Mouse (Mus musculus) limb, embryonic 12.5 days (tissue): ENCODE results near the gene Mars2. TPM values are rescaled to one million over a fixed set of nuclear protein-coding genes. Genes with fewer than 3 reads are reported as not detected.
A peak's percentile ranks its signal among the peaks of the same experiment; 100 is the strongest.

Source experiments
- ATAC-seq: fragments of 200-750 bp; cut with Nextera tagmentation; 2 replicates; pipeline ENCODE4 v1.8.0; 2017; ENCODE audit warnings: low read depth, moderate TSS enrichment; ENCODE audit not compliant: insufficient number of reproducible peaks, insufficient read depth, low FRiP score, low TSS enrichment
- H3K27ac ChIP-seq: fragments of 300-500 bp; sonication (generic); 2 replicates; pipeline ENCODE4 v1.5.1; 2016; ENCODE audit warnings: mild to moderate bottlenecking, moderate library complexity
- H3K27me3 ChIP-seq: fragments of 300-500 bp; sonication (generic); 2 replicates; pipeline ENCODE4 v1.6.1; 2016; ENCODE audit warnings: mild to moderate bottlenecking, moderate library complexity
- H3K36me3 ChIP-seq: fragments of 300-500 bp; sonication (generic); 2 replicates; pipeline ENCODE4 v1.6.1; 2016; ENCODE audit warnings: mild to moderate bottlenecking, moderate library complexity
- H3K4me1 ChIP-seq: fragments of 300-500 bp; sonication (generic); replicated peaks from 2 replicates; pipeline ENCODE4 v1.6.1; 2016
- H3K4me2 ChIP-seq: fragments of 300-500 bp; sonication (generic); 2 replicates; pipeline ENCODE4 v1.6.1; 2016; ENCODE audit warnings: mild to moderate bottlenecking, moderate library complexity
- H3K4me3 ChIP-seq: fragments of 300-500 bp; sonication (generic); replicated peaks from 2 replicates; pipeline ENCODE4 v1.5.1; 2016; ENCODE audit warnings: mild to moderate bottlenecking
- H3K9ac ChIP-seq: fragments of 300-500 bp; sonication (generic); replicated peaks from 2 replicates; pipeline ENCODE4 v1.6.1; 2016; ENCODE audit warnings: mild to moderate bottlenecking, moderate library complexity
- H3K9me3 ChIP-seq: fragments of 300-500 bp; sonication (generic); 2 replicates; pipeline ENCODE4 v1.6.1; 2016; ENCODE audit warnings: mild to moderate bottlenecking, moderate library complexity
- WGBS: fragments of 180-500 bp; shearing (Covaris S2); methylation state at CpG from one replicate; pipeline ENCODE4 v1.1.7; 2016; 5-methylcytosine and 5-hydroxymethylcytosine counted together
- polyA plus RNA-seq: library from polyadenylated mRNA; unstranded; fragments of >200 nt; fragmentation: Nextera tagmentation; extraction: Ambion mirVana; gene quantifications from 2 replicates; pipeline ENCODE4 v1.2.1, GENCODE M21; 2016

The Mars2 gene
- 2.8 and 3.2 TPM in 2 replicates for polyA plus RNA-seq

- peaks cover 30% of the 10 kb centered on the region for H3K4me1 ChIP-seq
Measured at GRCm38 (mm10) chr1:55236890-55237642, at the start of gene Mars2. TSS of gene Mars2 (plus strand) at chr1:55237177.

DNA sequence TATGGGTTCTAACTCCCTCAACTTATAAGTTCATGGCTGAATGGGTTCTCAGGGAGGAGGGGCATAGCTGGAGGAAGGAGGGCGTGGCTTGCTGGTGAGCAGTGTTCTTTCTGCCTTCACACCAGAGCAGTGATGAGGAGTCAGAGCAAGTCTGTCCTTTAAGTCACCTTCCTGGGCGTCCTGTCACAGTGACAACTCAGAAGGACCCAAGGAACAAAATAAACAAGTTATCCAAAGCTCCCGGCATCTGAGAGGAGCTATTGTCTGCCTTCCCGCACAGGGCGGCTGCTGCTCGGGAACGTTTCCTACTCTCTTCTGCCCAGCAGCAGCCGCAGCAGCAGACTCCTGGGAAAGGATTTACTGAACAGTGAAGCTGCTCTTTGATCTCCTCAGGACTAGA is 45.0 kb upstream of the Mars2 start:
- Histone ChIP-seq H3K4me2 (peak overlapping the region; percentile 20; the same call in 1 of the 2 replicates), H3K27ac (no peak overlapping the region), H3K9ac (no peak overlapping the region), H3K4me3 (no peak overlapping the region), H3K27me3 (no peaks in the 10 kb centered on the region), H3K4me1 (peaks cover 45% of the 10 kb centered on the region), H3K9me3 (no peaks in the 10 kb centered on the region), H3K36me3 (peaks cover 46% of the 10 kb centered on the region)
- no peak for ATAC-seq
- 29% methylated on average over 8 of the region's 8 CpGs for WGBS

More at GRCm38 (mm10) chr1:55236890-55237642, at the start of gene Mars2:
- ATAC-seq: peak; percentile 96
- H3K27me3 ChIP-seq: no peaks in the 10 kb centered on the region
- peak within 1 kb of the TSS; percentile 81 for H3K4me3 ChIP-seq
- peaks cover 6% of the 10 kb centered on the region; the same call in 1 of the 2 replicates for H3K36me3 ChIP-seq
- H3K27ac ChIP-seq: peak within 1 kb of the TSS; percentile 12; the same call in 1 of the 2 replicates
- H3K4me2 ChIP-seq: peak within 1 kb of the TSS; percentile 91
- no peaks in the 10 kb centered on the region for H3K9me3 ChIP-seq
- under 1% methylated on average over 82 of the region's 82 CpGs for WGBS
- peak within 1 kb of the TSS; percentile 70 for H3K9ac ChIP-seq

DNA sequence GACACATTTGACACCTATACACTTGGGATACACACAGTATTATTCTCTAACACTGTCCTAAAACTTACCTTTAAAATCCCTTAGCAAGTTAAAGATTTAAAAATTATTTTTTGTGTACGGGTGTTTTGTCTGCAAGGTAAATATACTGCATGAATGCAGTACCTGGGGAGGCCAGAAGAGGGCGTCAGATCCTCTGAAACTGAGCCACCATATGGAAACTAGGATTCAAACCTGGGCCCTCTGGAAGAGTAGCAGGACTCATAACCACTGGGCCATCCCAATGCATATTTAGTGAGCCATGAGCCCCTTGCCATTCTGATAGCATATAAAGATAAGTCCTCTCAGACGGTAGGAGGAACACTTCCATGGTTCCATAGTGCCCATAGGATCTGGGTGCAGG is 44.2 kb upstream of the Mars2 start:
- Histone ChIP-seq H3K27me3 (no peaks in the 10 kb centered on the region), H3K4me2 (no peak overlapping the region), H3K27ac (peak overlapping the region; percentile 84), H3K9ac (no peak overlapping the region), H3K9me3 (no peaks in the 10 kb centered on the region), H3K36me3 (peaks cover 42% of the 10 kb centered on the region), H3K4me1 (peaks cover 45% of the 10 kb centered on the region), H3K4me3 (no peak overlapping the region)
- ATAC-seq: no peak
- 58% methylated on average over 3 of the region's 3 CpGs for WGBS

DNA sequence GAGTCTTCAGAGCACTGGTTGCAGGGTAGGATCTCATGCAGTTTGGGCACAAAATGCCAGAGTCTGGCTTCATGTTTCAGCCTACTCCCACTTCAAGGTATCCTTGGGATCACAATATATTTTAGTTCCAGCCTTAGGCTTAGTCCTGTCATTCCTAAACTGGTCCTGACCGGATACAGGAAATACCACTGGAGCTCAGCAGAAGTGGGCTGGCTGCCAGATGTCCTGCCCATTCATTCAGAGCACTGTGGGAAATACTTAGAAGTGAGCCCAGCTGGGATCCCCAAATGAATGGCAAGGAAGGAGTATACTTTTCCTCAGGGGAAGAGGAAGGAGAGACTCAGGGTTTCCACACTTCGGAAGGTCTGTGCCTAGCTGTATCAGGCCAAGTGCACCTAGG is 43.7 kb upstream of the Mars2 start:
- Histone ChIP-seq H3K4me3 (no peak overlapping the region), H3K27ac (peak overlapping the region; percentile 84), H3K4me2 (no peak overlapping the region), H3K9me3 (no peaks in the 10 kb centered on the region), H3K4me1 (peaks cover 45% of the 10 kb centered on the region), H3K27me3 (no peaks in the 10 kb centered on the region), H3K9ac (no peak overlapping the region), H3K36me3 (peaks cover 42% of the 10 kb centered on the region)
- peak; percentile 78 for ATAC-seq
- WGBS: 12% methylated on average over 2 of the region's 2 CpGs

DNA sequence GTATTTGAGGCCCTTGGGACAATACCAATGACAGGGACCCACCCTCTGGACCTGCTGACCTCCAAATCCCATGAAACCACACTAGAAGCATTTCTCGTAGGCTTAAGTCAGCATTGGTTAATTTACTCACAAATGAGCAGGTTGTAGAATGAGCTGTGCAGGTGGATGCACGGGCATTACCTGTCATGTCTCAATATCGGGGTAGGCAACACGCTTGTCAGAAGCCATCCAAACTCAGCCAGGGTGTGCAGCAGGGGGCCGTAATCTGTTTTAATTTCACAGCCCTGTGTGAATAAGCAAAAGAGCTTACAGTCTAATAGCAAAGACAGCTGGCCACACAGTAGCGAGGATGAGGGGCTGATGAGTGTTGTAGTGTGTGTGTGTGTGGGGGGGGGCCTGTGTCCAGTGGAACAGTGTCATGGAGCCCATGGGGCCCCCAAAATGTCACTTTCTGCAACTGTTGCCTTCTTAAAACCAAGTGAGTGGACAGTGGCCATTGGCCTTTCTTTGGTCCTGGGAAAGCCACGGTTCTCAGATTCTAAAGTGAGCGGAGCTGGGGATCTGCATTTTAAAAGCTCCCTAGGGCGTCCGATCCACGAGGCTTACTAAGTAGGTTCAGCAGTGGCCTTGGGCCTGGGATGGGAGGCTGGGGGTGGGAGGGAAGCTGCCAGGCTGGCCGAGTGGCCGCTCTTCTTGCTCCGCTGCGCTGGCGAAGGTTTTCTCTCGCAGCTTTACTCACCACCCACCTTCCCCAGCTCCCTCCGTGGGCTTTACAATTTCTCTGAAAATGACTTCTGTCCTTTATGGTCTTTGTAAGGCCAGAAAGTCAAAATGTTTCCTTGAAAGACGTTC is 42.7 kb upstream of the Mars2 start:
- H3K4me1 ChIP-seq: peaks cover 48% of the 10 kb centered on the region
- H3K27me3 ChIP-seq: no peaks in the 10 kb centered on the region
- H3K9me3 ChIP-seq: no peaks in the 10 kb centered on the region
- H3K4me2 ChIP-seq: no peak overlapping the region
- no peak overlapping the region for H3K4me3 ChIP-seq
- ATAC-seq: no peak
- no peak overlapping the region for H3K9ac ChIP-seq
- 54% methylated on average over 19 of the region's 19 CpGs for WGBS
- H3K36me3 ChIP-seq: peaks cover 49% of the 10 kb centered on the region
- peak overlapping the region; percentile 84; the same call in 1 of the 2 replicates for H3K27ac ChIP-seq

DNA sequence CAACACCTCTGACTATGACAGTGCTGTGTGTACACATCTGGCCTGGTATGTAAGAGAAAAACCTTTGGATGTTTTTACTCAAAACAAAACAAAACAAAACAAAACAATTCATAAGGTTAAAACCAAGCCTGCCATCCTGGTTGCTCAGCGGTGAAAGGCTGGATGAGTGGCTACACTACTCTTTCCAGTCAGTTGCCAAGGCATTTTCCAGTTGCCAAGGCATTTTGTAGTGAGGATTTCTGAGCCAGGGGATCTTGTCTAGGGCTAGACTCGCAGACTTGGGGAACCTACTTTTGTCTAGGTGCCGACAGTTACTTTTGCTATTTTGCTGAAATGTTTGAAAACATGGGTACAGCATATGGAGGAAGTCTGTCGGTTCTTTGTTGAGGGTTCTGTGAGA is 42.0 kb upstream of the Mars2 start:
- H3K9ac ChIP-seq: no peak overlapping the region

DNA sequence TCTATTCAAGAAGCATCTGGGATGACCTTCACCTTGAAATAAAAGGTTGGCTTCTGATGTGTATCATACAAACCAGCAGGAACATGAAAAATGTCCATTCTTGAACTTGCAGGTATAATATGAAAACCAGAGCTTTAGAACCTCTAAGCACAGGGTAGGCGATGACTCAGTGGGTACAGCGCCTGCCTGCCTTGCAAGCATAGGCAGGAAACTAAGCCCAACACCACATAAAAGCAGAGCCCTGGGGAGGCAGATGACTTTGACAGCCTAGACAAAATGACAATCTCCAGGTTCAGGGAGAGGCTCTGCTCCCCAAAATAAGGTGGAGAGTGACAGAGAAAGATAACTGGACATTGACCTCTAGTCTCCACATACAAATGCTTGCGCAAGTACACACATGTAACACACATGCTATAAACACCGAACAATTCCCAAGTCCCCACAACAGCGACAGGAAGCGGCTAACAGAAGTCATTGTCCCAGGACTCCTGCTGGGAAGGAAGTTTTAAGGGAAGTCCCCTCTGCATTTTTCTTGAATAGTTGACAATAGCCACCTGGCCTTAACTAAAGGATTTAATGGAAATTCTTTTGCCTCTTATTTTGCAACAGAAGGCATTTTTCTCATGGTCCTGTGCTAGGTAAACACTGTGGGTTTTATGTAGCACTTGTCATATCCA is 40.5 kb upstream of the Mars2 start:
- no peak for ATAC-seq
- Histone ChIP-seq H3K9ac (no peak overlapping the region), H3K4me1 (peaks cover 48% of the 10 kb centered on the region), H3K27me3 (no peaks in the 10 kb centered on the region), H3K4me2 (no peak overlapping the region), H3K36me3 (peaks cover 41% of the 10 kb centered on the region), H3K27ac (peak overlapping the region; percentile 56), H3K4me3 (no peak overlapping the region), H3K9me3 (no peaks in the 10 kb centered on the region)
- WGBS: 42% methylated on average over 6 of the region's 6 CpGs

More for the DNA sequence above, 42.0 kb upstream of the Mars2 start:
- Histone ChIP-seq H3K36me3 (peaks cover 43% of the 10 kb centered on the region), H3K9me3 (no peaks in the 10 kb centered on the region), H3K27ac (no peak overlapping the region), H3K4me2 (no peak overlapping the region), H3K4me3 (no peak overlapping the region), H3K27me3 (no peaks in the 10 kb centered on the region), H3K4me1 (peaks cover 48% of the 10 kb centered on the region)
- no peak for ATAC-seq
- WGBS: 78% methylated on average over 4 of the region's 4 CpGs

DNA sequence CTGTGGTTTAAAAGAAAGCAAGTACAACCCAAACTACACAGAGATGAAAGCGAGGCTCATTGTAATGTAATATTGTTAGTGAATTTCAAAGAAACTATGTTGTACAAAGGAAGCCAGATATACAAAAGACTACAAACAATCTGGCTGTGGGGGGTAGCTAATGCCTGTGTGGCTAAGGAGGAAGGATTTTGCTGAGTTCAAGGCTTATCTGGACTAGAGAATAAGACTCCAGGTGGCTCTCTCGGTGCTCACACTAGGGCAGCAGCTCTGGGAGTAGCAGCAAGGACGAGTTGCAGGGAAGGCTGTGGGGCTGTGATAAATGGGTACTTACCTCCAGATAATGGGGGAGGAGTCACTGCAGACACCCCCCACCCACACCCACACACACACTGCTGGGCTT is 38.3 kb upstream of the Mars2 start:
- H3K4me2 ChIP-seq: no peak overlapping the region
- H3K36me3 ChIP-seq: peaks cover 59% of the 10 kb centered on the region
- H3K9ac ChIP-seq: no peak overlapping the region
- no peaks in the 10 kb centered on the region for H3K9me3 ChIP-seq
- H3K4me1 ChIP-seq: peaks cover 36% of the 10 kb centered on the region
- WGBS: 54% methylated on average over 3 of the region's 3 CpGs
- no peak for ATAC-seq
- H3K4me3 ChIP-seq: no peak overlapping the region
- H3K27ac ChIP-seq: no peak overlapping the region
- no peaks in the 10 kb centered on the region for H3K27me3 ChIP-seq

DNA sequence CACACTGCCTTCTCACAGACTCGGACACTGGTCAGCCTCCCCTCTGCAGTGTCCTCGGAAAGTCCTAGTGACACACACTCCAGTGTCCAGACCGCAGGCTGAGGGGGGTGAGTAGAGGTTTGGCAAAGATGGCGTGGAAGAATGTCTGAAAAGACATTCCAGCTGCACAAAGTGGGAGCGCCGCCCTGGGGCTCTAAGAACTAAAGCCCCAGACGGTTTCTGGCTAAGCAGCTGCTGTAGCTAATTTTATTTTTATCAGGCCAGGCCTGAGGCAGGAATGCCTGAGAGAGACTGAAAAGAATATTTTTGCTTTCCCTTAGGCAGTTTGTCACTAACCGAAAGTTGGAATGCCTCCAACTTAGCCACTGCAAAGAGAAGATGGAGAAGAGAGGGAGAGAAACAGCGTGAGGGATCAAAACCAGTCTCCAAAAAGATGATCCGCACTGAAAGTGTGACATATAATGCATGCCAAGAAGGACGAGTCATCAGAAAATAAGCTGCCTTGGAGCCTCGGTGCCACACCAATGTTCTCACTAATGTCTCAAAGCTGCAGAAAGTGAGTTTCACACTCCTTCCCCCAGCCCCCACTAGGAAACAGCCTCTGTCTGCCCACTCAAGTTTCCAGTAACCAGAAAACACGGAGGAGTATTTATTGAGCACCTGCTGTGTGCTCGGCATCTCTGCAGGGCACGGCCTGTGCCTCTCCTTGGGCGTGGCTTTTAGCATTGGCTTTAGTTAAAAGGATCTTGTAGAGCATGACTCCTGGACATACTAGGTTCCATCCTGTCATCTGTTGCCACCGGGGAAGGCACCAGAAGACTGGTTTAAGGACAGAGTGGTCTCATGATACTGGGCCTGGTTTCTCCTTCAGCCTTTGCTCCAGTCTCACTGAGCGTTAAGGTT is 34.9 kb upstream of the Mars2 start:
- peaks cover 9% of the 10 kb centered on the region; the same call in 1 of the 2 replicates for H3K4me1 ChIP-seq
- no peak overlapping the region for H3K4me2 ChIP-seq
- ATAC-seq: no peak
- no peaks in the 10 kb centered on the region for H3K9me3 ChIP-seq
- no peak overlapping the region for H3K9ac ChIP-seq
- no peaks in the 10 kb centered on the region for H3K27me3 ChIP-seq
- 69% methylated on average over 18 of the region's 18 CpGs for WGBS
- no peak overlapping the region for H3K4me3 ChIP-seq
- peaks cover 62% of the 10 kb centered on the region for H3K36me3 ChIP-seq
- peak overlapping the region; percentile 54; the same call in 1 of the 2 replicates for H3K27ac ChIP-seq

- Histone ChIP-seq H3K36me3 (peaks cover 60% of the 10 kb centered on the region), H3K27ac (no peak overlapping the region), H3K9me3 (no peaks in the 10 kb centered on the region), H3K9ac (no peak overlapping the region), H3K4me1 (peaks cover 16% of the 10 kb centered on the region), H3K27me3 (no peaks in the 10 kb centered on the region), H3K4me3 (no peak overlapping the region), H3K4me2 (no peak overlapping the region)
- no peak for ATAC-seq
- WGBS: 71% methylated on average over 5 of the region's 5 CpGs
Measured at GRCm38 (mm10) chr1:55205808-55206327, 31.1 kb upstream of the Mars2 start.
